Mouse (Mus musculus) stomach, embryonic 14.5 days (tissue): ENCODE measurements around the gene Acap1. TPM values are rescaled to one million over a fixed set of nuclear protein-coding genes. Genes with fewer than 3 reads are reported as not detected.
A peak's percentile ranks its signal among the peaks of the same experiment; 100 is the strongest.

Experiments used
- ATAC-seq: fragments of 200-750 bp; cut with Nextera tagmentation; 2 replicates; pipeline ENCODE4 v1.8.0; 2017; ENCODE audit warnings: low read depth, moderate TSS enrichment; ENCODE audit not compliant: insufficient number of reproducible peaks, insufficient read depth, low FRiP score
- H3K27ac ChIP-seq: fragments of 300-500 bp; sonication (generic); 2 replicates; pipeline ENCODE4 v1.5.1; 2014; ENCODE audit warnings: mild to moderate bottlenecking, low read length, moderate library complexity, mixed read lengths
- H3K27me3 ChIP-seq: fragments of 300-500 bp; sonication (generic); 2 replicates; pipeline ENCODE4 v1.6.1; 2014; ENCODE audit warnings: low read length, control low read depth, mixed read lengths; ENCODE audit not compliant: control insufficient read depth, insufficient read depth
- H3K36me3 ChIP-seq: fragments of 300-500 bp; sonication (generic); 2 replicates; pipeline ENCODE4 v1.6.1; 2014; ENCODE audit warnings: mild to moderate bottlenecking, control low read depth, low read length, moderate library complexity, mixed read lengths; ENCODE audit not compliant: control insufficient read depth, insufficient read depth
- H3K4me1 ChIP-seq: fragments of 300-500 bp; sonication (generic); 2 replicates; pipeline ENCODE4 v1.6.1; 2014; ENCODE audit warnings: low read length, control low read depth, mixed read lengths; ENCODE audit not compliant: control insufficient read depth, insufficient read depth
- H3K4me2 ChIP-seq: fragments of 300-500 bp; sonication (generic); replicated peaks from 2 replicates; pipeline ENCODE4 v1.6.1; 2014; ENCODE audit warnings: low read depth, low read length, control low read depth
- H3K4me3 ChIP-seq: fragments of 300-500 bp; sonication (generic); 2 replicates; pipeline ENCODE4 v1.5.1; 2014; ENCODE audit warnings: low read depth, low read length, control low read depth
- H3K9ac ChIP-seq: fragments of 300-500 bp; sonication (generic); replicated peaks from 2 replicates; pipeline ENCODE4 v1.6.1; 2014; ENCODE audit warnings: low read depth, mild to moderate bottlenecking, control low read depth, low read length, moderate library complexity, mixed read lengths
- H3K9me3 ChIP-seq: fragments of 300-500 bp; sonication (generic); 2 replicates; pipeline ENCODE4 v1.6.1; 2016; ENCODE audit warnings: low read depth, low read length, control low read depth; ENCODE audit not compliant: control insufficient read depth
- WGBS: fragments of 180-500 bp; shearing (Covaris S2); extraction: QIAGEN DNeasy Blood & Tissue Kit; methylation state at CpG from one replicate; pipeline ENCODE4 v1.1.7; 2014; 5-methylcytosine and 5-hydroxymethylcytosine counted together
- polyA plus RNA-seq: library from polyadenylated mRNA; unstranded; fragments of >200 nt; fragmentation: Nextera tagmentation; extraction: Ambion mirVana; gene quantifications from 2 replicates; pipeline ENCODE4 v1.2.1, GENCODE M21; 2014

Acap1 gene
- polyA plus RNA-seq, 1 experiment from 2014 or later, result 3.5 TPM

GRCm38 (mm10) chr11:69878952-69879351 is 16.4 kb downstream of the Acap1 start:
- Histone ChIP-seq H3K9ac (no peak overlapping the region), H3K9me3 (no peaks in the 10 kb centered on the region), H3K27ac (0 out of 2 replicates have a peak overlapping the region, but pooled peaks have one; percentile 7), H3K4me2 (peak overlapping the region; percentile 71), H3K4me3 (peak overlapping the region; percentile 37), H3K36me3 (no peaks in the 10 kb centered on the region), H3K27me3 (no peaks in the 10 kb centered on the region), H3K4me1 (peaks cover 23% of the 10 kb centered on the region)
- no peak for ATAC-seq
- WGBS, result 83% methylated on average over 6 of the region's 6 CpGs

GRCm38 (mm10) chr11:69878399-69878798 is 16.9 kb downstream of the Acap1 start:
- no peak overlapping the region for H3K9ac ChIP-seq
- H3K4me3 ChIP-seq, result no peak overlapping the region
- no peaks in the 10 kb centered on the region for H3K9me3 ChIP-seq
- H3K36me3 ChIP-seq, result no peaks in the 10 kb centered on the region
- no peaks in the 10 kb centered on the region for H3K27me3 ChIP-seq
- 0 out of 2 replicates have a peak overlapping the region, but pooled peaks have one; percentile 7 for H3K27ac ChIP-seq
- 78% methylated on average over 3 of the region's 3 CpGs for WGBS
- peaks cover 23% of the 10 kb centered on the region for H3K4me1 ChIP-seq
- H3K4me2 ChIP-seq, result no peak overlapping the region
- ATAC-seq, result no peak

- Histone ChIP-seq H3K9me3 (no peaks in the 10 kb centered on the region), H3K27ac (0 out of 2 replicates have a peak within 1 kb of the TSS, but pooled peaks have one; percentile 28), H3K9ac (no peak within 1 kb of the TSS), H3K4me2 (peak within 1 kb of the TSS; percentile 19), H3K4me1 (peaks cover 23% of the 10 kb centered on the region), H3K4me3 (no peak within 1 kb of the TSS), H3K27me3 (no peaks in the 10 kb centered on the region), H3K36me3 (no peaks in the 10 kb centered on the region)
- WGBS, result 85% methylated on average over 11 of the region's 11 CpGs
- ATAC-seq, result no peak
Measured at GRCm38 (mm10) chr11:69877878-69878277, 17.5 kb downstream of the Acap1 start, which contains the start of gene Tmem95. Tmem95 (minus strand) TSS chr11:69878018.

GRCm38 (mm10) chr11:69876867-69877266 is 18.5 kb downstream of the Acap1 start:
- no peak overlapping the region for H3K9ac ChIP-seq
- H3K27ac ChIP-seq, result peak overlapping the region; percentile 28; the same call in 1 of the 2 replicates
- 3% methylated on average over 12 of the region's 12 CpGs for WGBS
- no peaks in the 10 kb centered on the region for H3K36me3 ChIP-seq
- H3K4me3 ChIP-seq, result no peak overlapping the region
- H3K27me3 ChIP-seq, result no peaks in the 10 kb centered on the region
- no peak for ATAC-seq
- no peaks in the 10 kb centered on the region for H3K9me3 ChIP-seq
- peaks cover 23% of the 10 kb centered on the region for H3K4me1 ChIP-seq
- H3K4me2 ChIP-seq, result peak overlapping the region; percentile 19

GRCm38 (mm10) chr11:69876186-69876585 is 19.2 kb downstream of the Acap1 start:
- Histone ChIP-seq H3K9me3 (no peaks in the 10 kb centered on the region), H3K4me2 (no peak overlapping the region), H3K4me1 (peaks cover 20% of the 10 kb centered on the region), H3K36me3 (no peaks in the 10 kb centered on the region), H3K27me3 (no peaks in the 10 kb centered on the region), H3K4me3 (no peak overlapping the region), H3K27ac (peak overlapping the region; percentile 28; the same call in 1 of the 2 replicates), H3K9ac (no peak overlapping the region)
- no peak for ATAC-seq
- WGBS, result 36% methylated on average over 7 of the region's 7 CpGs

GRCm38 (mm10) chr11:69872451-69872850 is 22.9 kb downstream of the Acap1 start:
- H3K4me2 ChIP-seq, result no peak overlapping the region
- H3K4me1 ChIP-seq, result peaks cover 7% of the 10 kb centered on the region; the same call in 1 of the 2 replicates
- 81% methylated on average over 4 of the region's 4 CpGs for WGBS
- H3K36me3 ChIP-seq, result no peaks in the 10 kb centered on the region
- H3K4me3 ChIP-seq, result no peak overlapping the region
- no peak overlapping the region for H3K9ac ChIP-seq
- H3K27ac ChIP-seq, result no peak overlapping the region
- no peak for ATAC-seq
- H3K27me3 ChIP-seq, result no peaks in the 10 kb centered on the region
- no peaks in the 10 kb centered on the region for H3K9me3 ChIP-seq

GRCm38 (mm10) chr11:69871822-69872221 is 23.5 kb downstream of the Acap1 start:
- Histone ChIP-seq H3K36me3 (no peaks in the 10 kb centered on the region), H3K4me3 (no peak overlapping the region), H3K27ac (no peak overlapping the region), H3K4me1 (peaks cover 7% of the 10 kb centered on the region; the same call in 1 of the 2 replicates), H3K4me2 (no peak overlapping the region), H3K9ac (no peak overlapping the region), H3K27me3 (no peaks in the 10 kb centered on the region), H3K9me3 (no peaks in the 10 kb centered on the region)
- WGBS, result 87% methylated on average over 7 of the region's 7 CpGs
- no peak for ATAC-seq

- no peak for ATAC-seq
- Histone ChIP-seq H3K9ac (no peak overlapping the region), H3K27ac (no peak overlapping the region), H3K36me3 (no peaks in the 10 kb centered on the region), H3K9me3 (no peaks in the 10 kb centered on the region), H3K4me3 (no peak overlapping the region), H3K4me2 (no peak overlapping the region), H3K4me1 (peaks cover under 1% of the 10 kb centered on the region; the same call in 1 of the 2 replicates), H3K27me3 (no peaks in the 10 kb centered on the region)
- whole genome bisulfite sequencing, result 78% methylated on average over 2 of the region's 2 CpGs
Measured at GRCm38 (mm10) chr11:69870289-69871069, 24.9 kb downstream of the Acap1 start.
